Mouse (Mus musculus) MEL (cell line): ENCODE measurements around the gene Aak1. TPM values are rescaled to one million over a fixed set of nuclear protein-coding genes. Genes with fewer than 3 reads are reported as not detected.

Source experiments
- DNase-seq: peaks from one replicate; pipeline ENCODE4 v3.0.0; 2011; ENCODE audit warnings: low read depth, low spot score
- H3K27ac ChIP-seq: 2 replicates; pipeline ENCODE4 v1.5.1; 2012; ENCODE audit warnings: low read depth, mild to moderate bottlenecking, control low read depth, low read length, moderate library complexity; ENCODE audit not compliant: control insufficient read depth
- H3K27me3 ChIP-seq, 2 experiments: fragments of 150-350 bp in 1 of 2; sonication (generic) in 1 of 2; 2 replicates each; pipeline ENCODE4 v1.6.1; 2012; ENCODE audit warnings: low read length in 2 of 2, mild to moderate bottlenecking in 2 of 2, improper control_type of control experiment in 1 of 2, moderate library complexity in 1 of 2; ENCODE audit not compliant: insufficient read depth in 2 of 2, control insufficient read depth in 1 of 2
- H3K36me3 ChIP-seq, 2 experiments: 2 replicates each; pipeline ENCODE4 v1.6.1; 2012 to 2014; ENCODE audit warnings: low read length in 2 of 2, improper control_type of control experiment in 1 of 2, inconsistent platforms in 1 of 2, mild to moderate bottlenecking in 1 of 2; ENCODE audit not compliant: insufficient read depth in 2 of 2, control insufficient read depth in 1 of 2
- H3K4me1 ChIP-seq, 2 experiments: fragments of 150-350 bp in 1 of 2; sonication (generic) in 1 of 2; 2 replicates each; pipeline ENCODE4 v1.6.1; 2012; ENCODE audit warnings: low read length in 2 of 2, improper control_type of control experiment in 1 of 2, mild to moderate bottlenecking in 1 of 2; ENCODE audit not compliant: insufficient read depth in 2 of 2, control insufficient read depth in 1 of 2
- H3K4me3 ChIP-seq, 2 experiments: fragments of 150-350 bp in 1 of 2; sonication (generic) in 1 of 2; 2 replicates each; pipeline ENCODE4 v1.5.1; 2012; ENCODE audit warnings: low read depth in 2 of 2, low read length in 2 of 2, mild to moderate bottlenecking in 2 of 2, moderate library complexity in 2 of 2, control low read depth in 1 of 2, improper control_type of control experiment in 1 of 2; ENCODE audit not compliant: control insufficient read depth in 1 of 2, insufficient read depth in 1 of 2
- H3K79me2 ChIP-seq: 2 replicates; pipeline ENCODE4 v1.6.1; 2012; ENCODE audit warnings: mild to moderate bottlenecking, low read length, moderate library complexity; ENCODE audit not compliant: control insufficient read depth, poor library complexity, insufficient read depth
- H3K9ac ChIP-seq: 2 replicates; pipeline ENCODE4 v1.6.1; 2012; ENCODE audit warnings: low read depth, mild to moderate bottlenecking, control low read depth, low read length, moderate library complexity; ENCODE audit not compliant: control insufficient read depth, poor library complexity, severe bottlenecking
- H3K9me3 ChIP-seq: fragments of 150-350 bp; sonication (generic); replicated peaks from 2 replicates; pipeline ENCODE4 v1.6.1; 2012; ENCODE audit warnings: mild to moderate bottlenecking, low read length, improper control_type of control experiment, moderate library complexity; ENCODE audit not compliant: insufficient read depth
- BHLHE40 ChIP-seq: IDR thresholded peaks from 2 replicates; pipeline ENCODE4 v1.6.1; 2012; ENCODE audit warnings: low read depth, mild to moderate bottlenecking, inconsistent platforms, low read length, improper control_type of control experiment, borderline replicate concordance
- CHD1 ChIP-seq: IDR thresholded peaks from 2 replicates; pipeline ENCODE4 v1.6.1; 2012; ENCODE audit warnings: low read depth, mild to moderate bottlenecking, inconsistent platforms, low read length, improper control_type of control experiment
- CTCF ChIP-seq, 3 experiments: IDR thresholded peaks in 2 of 3; conservative IDR thresholded peaks in 1 of 3; 2 replicates each; pipeline ENCODE4 v1.5.1; 2011 to 2012; ENCODE audit warnings: low read length in 3 of 3, low read depth in 2 of 3, mild to moderate bottlenecking in 2 of 3, improper control_type of control experiment in 1 of 3, inconsistent platforms in 1 of 3, mixed read lengths in 1 of 3, moderate library complexity in 1 of 3; ENCODE audit not compliant: control insufficient read depth in 1 of 3, insufficient read depth in 1 of 3, poor library complexity in 1 of 3, severe bottlenecking in 1 of 3
- ELF1 ChIP-seq: IDR thresholded peaks from 2 replicates; pipeline ENCODE4 v1.6.1; 2014; ENCODE audit warnings: low read depth, mild to moderate bottlenecking, inconsistent platforms, low read length, improper control_type of control experiment, moderate library complexity
- EP300 ChIP-seq, 2 experiments: IDR thresholded peaks; 2 replicates each; pipeline ENCODE4 v1.6.1; 2011; ENCODE audit warnings: improper control_type of control experiment in 2 of 2, low read length in 2 of 2, low read depth in 1 of 2, mild to moderate bottlenecking in 1 of 2
- HCFC1 ChIP-seq: IDR thresholded peaks from 2 replicates; pipeline ENCODE4 v1.6.1; 2012; ENCODE audit warnings: low read depth, mild to moderate bottlenecking, inconsistent platforms, low read length, improper control_type of control experiment, moderate library complexity
- KAT2A ChIP-seq: conservative IDR thresholded peaks from 2 replicates; pipeline ENCODE4 v1.6.1; 2012; ENCODE audit warnings: low read depth, low read length, improper control_type of control experiment, inconsistent platforms
- MAZ ChIP-seq: IDR thresholded peaks from 2 replicates; pipeline ENCODE4 v1.6.1; 2012; ENCODE audit warnings: low read depth, mild to moderate bottlenecking, inconsistent platforms, low read length, improper control_type of control experiment
- MEF2A ChIP-seq: IDR thresholded peaks from 2 replicates; pipeline ENCODE4 v1.6.1; 2014; ENCODE audit warnings: low read depth, mild to moderate bottlenecking, inconsistent platforms, low read length, improper control_type of control experiment; ENCODE audit not compliant: poor library complexity, insufficient replicate concordance, severe bottlenecking; ENCODE audit errors: extremely low read depth
- MXI1 ChIP-seq: IDR thresholded peaks from 2 replicates; pipeline ENCODE4 v1.6.1; 2011; ENCODE audit warnings: mild to moderate bottlenecking, low read depth, low read length, improper control_type of control experiment
- MYC ChIP-seq: IDR thresholded peaks from 2 replicates; pipeline ENCODE4 v1.6.1; 2011; ENCODE audit warnings: low read depth, mild to moderate bottlenecking, low read length, improper control_type of control experiment, moderate library complexity
- NELFE ChIP-seq: IDR thresholded peaks from 2 replicates; pipeline ENCODE4 v1.6.1; 2011; ENCODE audit warnings: low read depth, low read length, improper control_type of control experiment
- NRF1 ChIP-seq: IDR thresholded peaks from 2 replicates; pipeline ENCODE4 v1.6.1; 2014; ENCODE audit warnings: low read depth, mild to moderate bottlenecking, inconsistent platforms, low read length, improper control_type of control experiment, moderate library complexity; ENCODE audit not compliant: poor library complexity, insufficient read depth, severe bottlenecking
- POLR2A ChIP-seq, 2 experiments: IDR thresholded peaks; 2 replicates each; pipeline ENCODE4 v1.6.1; 2011 to 2012; ENCODE audit warnings: low read length in 2 of 2, mild to moderate bottlenecking in 2 of 2, control low read depth in 1 of 2, improper control_type of control experiment in 1 of 2, low read depth in 1 of 2, moderate library complexity in 1 of 2; ENCODE audit not compliant: control insufficient read depth in 1 of 2, insufficient read depth in 1 of 2, poor library complexity in 1 of 2
- POLR2AphosphoS2 ChIP-seq: IDR thresholded peaks from 2 replicates; pipeline ENCODE4 v1.6.1; 2011; ENCODE audit warnings: low read length, improper control_type of control experiment
- POLR2AphosphoS5 ChIP-seq: IDR thresholded peaks from 2 replicates; pipeline ENCODE4 v1.6.1; 2012; ENCODE audit warnings: low read depth, borderline replicate concordance, mild to moderate bottlenecking, inconsistent platforms, low read length, moderate library complexity, mixed read lengths
- RAD21 ChIP-seq: IDR thresholded peaks from 2 replicates; pipeline ENCODE4 v1.6.1; 2011; ENCODE audit warnings: mild to moderate bottlenecking, low read depth, low read length, improper control_type of control experiment
- RCOR1 ChIP-seq: IDR thresholded peaks from 2 replicates; pipeline ENCODE4 v1.6.1; 2012; ENCODE audit warnings: low read depth, mild to moderate bottlenecking, inconsistent platforms, low read length, improper control_type of control experiment
- SIN3A ChIP-seq: IDR thresholded peaks from 2 replicates; pipeline ENCODE4 v1.6.1; 2012; ENCODE audit warnings: low read length, improper control_type of control experiment, inconsistent platforms
- SMC3 ChIP-seq: IDR thresholded peaks from 2 replicates; pipeline ENCODE4 v1.6.1; 2011; ENCODE audit warnings: low read depth, low read length, improper control_type of control experiment
- TBP ChIP-seq: IDR thresholded peaks from 2 replicates; pipeline ENCODE4 v1.8.0; 2011; ENCODE audit warnings: low read depth, low read length, improper control_type of control experiment
- TCF12 ChIP-seq: IDR thresholded peaks from 2 replicates; pipeline ENCODE4 v1.6.1; 2014; ENCODE audit warnings: low read depth, mild to moderate bottlenecking, inconsistent platforms, low read length, improper control_type of control experiment, moderate library complexity
- UBTF ChIP-seq: IDR thresholded peaks from 2 replicates; pipeline ENCODE4 v1.6.1; 2012; ENCODE audit warnings: low read depth, mild to moderate bottlenecking, inconsistent platforms, low read length, improper control_type of control experiment, moderate library complexity, borderline replicate concordance; ENCODE audit not compliant: insufficient read depth
- USF1 ChIP-seq: IDR thresholded peaks from 2 replicates; pipeline ENCODE4 v1.6.1; 2014; ENCODE audit warnings: low read depth, mild to moderate bottlenecking, inconsistent platforms, low read length, improper control_type of control experiment, moderate library complexity
- USF2 ChIP-seq, 2 experiments: IDR thresholded peaks; 2 replicates each; pipeline ENCODE4 v1.6.1; 2011 to 2012; ENCODE audit warnings: improper control_type of control experiment in 2 of 2, low read length in 2 of 2, borderline replicate concordance in 1 of 2, inconsistent platforms in 1 of 2, low read depth in 1 of 2, mild to moderate bottlenecking in 1 of 2; ENCODE audit not compliant: insufficient read depth in 1 of 2
- ZC3H11A ChIP-seq: IDR thresholded peaks from 2 replicates; pipeline ENCODE4 v1.6.1; 2012; ENCODE audit warnings: low read depth, mild to moderate bottlenecking, inconsistent platforms, low read length, improper control_type of control experiment
- ZKSCAN1 ChIP-seq: IDR thresholded peaks from 2 replicates; pipeline ENCODE4 v1.6.1; 2012; ENCODE audit warnings: low read depth, mild to moderate bottlenecking, inconsistent platforms, low read length, improper control_type of control experiment, moderate library complexity
- ZMIZ1 ChIP-seq: IDR thresholded peaks from 2 replicates; pipeline ENCODE4 v1.6.1; 2012; ENCODE audit warnings: low read depth, mild to moderate bottlenecking, inconsistent platforms, low read length, improper control_type of control experiment, moderate library complexity
- ZNF384 ChIP-seq: IDR thresholded peaks from 2 replicates; pipeline ENCODE4 v1.6.1; 2012; ENCODE audit warnings: low read depth, mild to moderate bottlenecking, inconsistent platforms, low read length, improper control_type of control experiment
- polyA plus RNA-seq, 2 experiments: library from polyadenylated mRNA; stranded (reverse) in 1 of 2; unstranded in 1 of 2; fragments of >175 nt in 1 of 2; fragments of >200 nt in 1 of 2; gene quantifications; 2 replicates each; pipeline versions ENCODE4 v1.2.1 to v1.2.4; 2012; ENCODE audit warnings: low replicate concordance in 2 of 2, low read depth in 1 of 2; ENCODE audit not compliant: insufficient read length in 2 of 2, insufficient read depth in 1 of 2, missing spikeins in 1 of 2
- total RNA-seq: library from RNA; depleted of rRNA; stranded (reverse); fragments of 300-350 nt; gene quantifications from 2 replicates; pipeline ENCODE4 v1.2.3, GENCODE M21; 2012

Gene Aak1
- total and polyA plus RNA-seq, 3 experiments, result 6.4 to 353 (median 25.4) TPM

DNA sequence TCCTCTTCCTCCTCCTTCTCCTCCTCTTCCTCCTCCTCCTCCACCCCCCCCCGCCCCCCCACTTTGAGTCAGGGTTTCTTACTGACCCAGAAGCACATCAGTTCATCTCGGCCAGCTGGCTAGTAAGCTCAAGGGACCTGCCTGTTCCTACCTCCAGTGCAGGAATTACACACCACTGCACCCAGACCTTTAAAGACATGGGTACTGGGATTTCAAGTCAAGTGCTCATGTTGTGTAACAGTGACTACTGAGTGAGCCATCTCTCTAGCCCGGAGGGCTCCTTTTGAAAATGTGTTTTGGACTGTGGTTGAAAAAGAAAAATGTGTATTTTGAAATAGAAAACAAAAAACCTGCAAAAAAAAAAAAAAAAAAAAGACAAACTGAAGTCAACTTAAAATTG lies 50.6 kb downstream of the Aak1 start:
- 0 out of 2 replicates have a peak, but pooled peaks cover 2% of the 10 kb centered on the region for H3K79me2 ChIP-seq
- no peak overlapping the region for H3K27ac ChIP-seq
- DNase-seq, result no peak
- no peaks in the 10 kb centered on the region for H3K4me1 ChIP-seq
- no peak overlapping the region for H3K9ac ChIP-seq
- H3K4me3 ChIP-seq, result no peak overlapping the region
- no peaks in the 10 kb centered on the region for H3K27me3 ChIP-seq
- H3K9me3 ChIP-seq, result no peaks in the 10 kb centered on the region
- H3K36me3 ChIP-seq, result peaks cover 0 to 4% of the 10 kb centered on the region in 2 experiments; a peak in 2 of 4 replicates
- no peak for TF ChIP-seq SIN3A
- no peak for TF ChIP-seq EP300 (IDR thresholded peaks at IDR 0.05; ENCODE audit: low read depth in 1 of 2, low read length in 2 of 2)
- TF ChIP-seq RAD21, result no peak
- no peak for TF ChIP-seq BHLHE40
- no peak for TF ChIP-seq RCOR1
- TF ChIP-seq MXI1, result no peak
- TF ChIP-seq MEF2A, result no peak
- no peak for TF ChIP-seq SMC3
- no peak for TF ChIP-seq POLR2A (IDR thresholded peaks at IDR 0.05; ENCODE audit: control insufficient read depth in 1 of 2, insufficient read depth in 1 of 2, low read depth in 1 of 2, low read length in 2 of 2, poor library complexity in 1 of 2)
- TF ChIP-seq NRF1, result no peak
- TF ChIP-seq CTCF (IDR thresholded peaks at IDR 0.05 in 2 of 3, conservative IDR thresholded peaks at IDR 0.05 in 1 of 3; ENCODE audit: control insufficient read depth in 1 of 3, insufficient read depth in 1 of 3, low read depth in 2 of 3, low read length in 3 of 3, poor library complexity in 1 of 3, severe bottlenecking in 1 of 3), result no peak
- TF ChIP-seq ZC3H11A, result no peak
- TF ChIP-seq ZNF384, result no peak
- no peak for TF ChIP-seq UBTF
- TF ChIP-seq USF1, result no peak
- TF ChIP-seq NELFE, result no peak
- TF ChIP-seq ZKSCAN1, result no peak

DNA sequence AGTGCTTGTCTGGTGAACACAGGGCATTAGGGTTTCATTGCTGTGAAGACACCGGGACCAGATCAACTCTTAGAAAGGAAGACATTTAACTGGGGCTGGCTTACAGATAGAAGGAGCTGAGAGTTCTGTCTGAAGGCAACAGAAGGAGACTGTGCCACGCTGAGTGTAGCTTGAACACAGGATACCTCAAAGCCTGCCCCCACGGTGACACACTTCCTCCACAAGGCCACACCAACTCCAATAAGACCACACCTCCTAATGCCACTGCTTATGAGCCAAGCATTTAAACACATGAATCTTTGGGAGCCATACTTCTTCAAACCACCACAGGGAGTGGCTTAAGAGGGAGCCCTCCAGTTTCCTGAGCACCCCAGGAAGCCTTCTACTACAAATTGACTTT lies 51.2 kb downstream of the Aak1 start:
- no peak overlapping the region for H3K27ac ChIP-seq
- no peak for TF ChIP-seq NELFE
- TF ChIP-seq RAD21, result no peak
- no peak for TF ChIP-seq POLR2AphosphoS5
- no peak for TF ChIP-seq POLR2AphosphoS2
- TF ChIP-seq KAT2A, result no peak
- TF ChIP-seq SMC3, result no peak
- no peak for TF ChIP-seq CHD1
- TF ChIP-seq BHLHE40, result no peak
- TF ChIP-seq MEF2A, result no peak
- TF ChIP-seq ZMIZ1, result no peak
- no peak for TF ChIP-seq MYC
- no peak for TF ChIP-seq MAZ
- no peak for TF ChIP-seq USF2 (IDR thresholded peaks at IDR 0.05; ENCODE audit: borderline replicate concordance in 1 of 2, insufficient read depth in 1 of 2, low read depth in 1 of 2, low read length in 2 of 2)
- no peak for TF ChIP-seq CTCF (IDR thresholded peaks at IDR 0.05 in 2 of 3, conservative IDR thresholded peaks at IDR 0.05 in 1 of 3; ENCODE audit: control insufficient read depth in 1 of 3, insufficient read depth in 1 of 3, low read depth in 2 of 3, low read length in 3 of 3, poor library complexity in 1 of 3, severe bottlenecking in 1 of 3)
- no peak for TF ChIP-seq NRF1
- no peak for TF ChIP-seq HCFC1
- TF ChIP-seq ELF1, result no peak
- no peak for TF ChIP-seq TBP
- TF ChIP-seq TCF12, result no peak
- H3K4me1 ChIP-seq, result no peaks in the 10 kb centered on the region
- no peak for DNase-seq
- peaks cover 0 to 4% of the 10 kb centered on the region in 2 experiments; a peak in 2 of 4 replicates for H3K36me3 ChIP-seq
- no peak overlapping the region for H3K4me3 ChIP-seq
- 0 out of 2 replicates have a peak, but pooled peaks cover 2% of the 10 kb centered on the region for H3K79me2 ChIP-seq
- no peaks in the 10 kb centered on the region for H3K9me3 ChIP-seq
- H3K9ac ChIP-seq, result no peak overlapping the region
- no peaks in the 10 kb centered on the region for H3K27me3 ChIP-seq
